Mouse (Mus musculus): Measurements from ENCODE around the gene Pbp2.

- TF ChIP-seq CTCF (conservative IDR thresholded peaks at IDR 0.05; ENCODE audit: low read length) (no peak), POU5F1 (IDR thresholded peaks at IDR 0.05; ENCODE audit: borderline replicate concordance, low read length) (no peak)
Observed at GRCm38 (mm10) chr6:135336376-135336775, 26.2 kb upstream of the Pbp2 start.

All from E14TG2a.4 (cell line).